Mouse (Mus musculus) urinary bladder, adult 18-20 months (tissue): ENCODE data around the gene Krtap10-10.
"Not testable (repeated sequence)": the region's sequence is repeated elsewhere in the genome, so short reads cannot be mapped to it uniquely, and the experiment has no call there.

ENCODE experiments used
- DNase-seq, 2 experiments: peaks; one replicate each; pipeline ENCODE4 v3.0.0; 2022; ENCODE audit warnings: low spot score in 2 of 2, mixed read lengths in 2 of 2

Gene Krtap10-10

GRCm38 (mm10) chr10:77835647-77836046 lies at the start of gene Krtap10-10:
Gene Krtap10-10 (plus strand): TSS chr10:77835947.
- DNase-seq = no peak

DNA sequence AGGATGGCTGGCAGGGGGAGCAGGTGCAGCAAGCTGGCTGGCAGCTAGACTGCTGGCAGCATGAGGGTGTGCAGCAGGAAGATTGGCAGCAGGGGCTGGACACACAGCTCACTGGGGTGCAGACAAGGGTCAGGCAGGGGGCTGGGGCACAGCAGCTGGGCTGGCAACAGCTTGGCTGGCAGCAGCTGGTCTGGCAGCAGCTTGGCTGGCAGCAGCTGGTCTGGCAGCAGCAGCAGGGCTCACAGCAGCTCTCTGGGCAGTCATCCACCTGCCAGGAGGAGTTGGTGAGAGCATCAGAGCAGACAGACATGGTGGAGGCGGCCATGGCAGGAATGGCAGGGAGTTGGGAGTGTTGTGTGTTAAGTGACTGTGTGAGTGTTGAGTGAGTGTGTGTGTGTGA lies 47.9 kb upstream of the Krtap10-10 start, which contains the start of gene Gm7137:
Gene Gm7137, minus strand, starts transcription at position 325 of the 400 bp plus-strand sequence.
- DNase-seq = not testable (repeated sequence)

DNA sequence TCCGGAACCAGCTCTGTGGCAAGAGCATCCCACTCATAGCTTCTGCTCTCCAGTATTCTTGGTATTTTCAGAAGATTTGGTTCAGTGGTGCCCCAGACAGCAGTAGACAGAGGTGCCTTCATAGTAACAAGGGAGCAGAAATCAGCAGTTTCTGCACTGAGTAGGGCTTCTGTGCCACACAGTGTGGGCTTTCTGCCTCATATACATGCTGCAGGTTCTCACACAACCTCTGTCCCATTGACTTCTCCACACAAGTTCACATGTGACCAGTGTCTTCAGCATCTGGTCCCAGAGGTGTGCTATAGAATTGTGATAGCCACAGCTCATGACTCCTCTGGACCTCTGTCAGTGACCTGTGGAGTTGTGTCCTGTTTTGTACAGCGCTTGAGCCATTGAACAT lies 47.1 kb upstream of the Krtap10-10 start:
- DNase-seq = no peak

DNA sequence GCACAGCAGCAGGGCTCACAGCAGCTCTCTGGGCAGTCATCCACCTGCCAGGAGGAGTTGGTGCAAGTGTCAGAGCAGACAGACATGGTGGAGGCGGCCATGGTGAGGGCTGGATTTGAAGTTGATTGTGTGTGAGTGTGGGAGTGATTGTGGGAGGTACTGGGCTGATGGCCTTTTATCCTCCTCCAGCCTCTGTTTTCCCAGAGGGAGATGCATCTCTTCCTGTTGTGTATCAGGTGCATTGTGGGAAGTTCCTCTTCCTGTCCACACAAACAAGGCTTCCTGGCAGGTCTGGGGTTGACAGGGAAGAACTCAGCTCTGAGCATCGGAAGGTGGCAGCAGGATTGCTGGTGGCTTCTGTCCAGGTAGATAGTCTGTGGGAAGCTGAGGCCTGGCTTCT lies 40.8 kb upstream of the Krtap10-10 start, which contains the start of gene Gm9639:
Gene Gm9639, minus strand, starts transcription at position 101 of the 400 bp plus-strand sequence.
- no peak for DNase-seq

- DNase-seq = no peak
Observed at GRCm38 (mm10) chr10:77797677-77798076, 38.1 kb upstream of the Krtap10-10 start.

DNA sequence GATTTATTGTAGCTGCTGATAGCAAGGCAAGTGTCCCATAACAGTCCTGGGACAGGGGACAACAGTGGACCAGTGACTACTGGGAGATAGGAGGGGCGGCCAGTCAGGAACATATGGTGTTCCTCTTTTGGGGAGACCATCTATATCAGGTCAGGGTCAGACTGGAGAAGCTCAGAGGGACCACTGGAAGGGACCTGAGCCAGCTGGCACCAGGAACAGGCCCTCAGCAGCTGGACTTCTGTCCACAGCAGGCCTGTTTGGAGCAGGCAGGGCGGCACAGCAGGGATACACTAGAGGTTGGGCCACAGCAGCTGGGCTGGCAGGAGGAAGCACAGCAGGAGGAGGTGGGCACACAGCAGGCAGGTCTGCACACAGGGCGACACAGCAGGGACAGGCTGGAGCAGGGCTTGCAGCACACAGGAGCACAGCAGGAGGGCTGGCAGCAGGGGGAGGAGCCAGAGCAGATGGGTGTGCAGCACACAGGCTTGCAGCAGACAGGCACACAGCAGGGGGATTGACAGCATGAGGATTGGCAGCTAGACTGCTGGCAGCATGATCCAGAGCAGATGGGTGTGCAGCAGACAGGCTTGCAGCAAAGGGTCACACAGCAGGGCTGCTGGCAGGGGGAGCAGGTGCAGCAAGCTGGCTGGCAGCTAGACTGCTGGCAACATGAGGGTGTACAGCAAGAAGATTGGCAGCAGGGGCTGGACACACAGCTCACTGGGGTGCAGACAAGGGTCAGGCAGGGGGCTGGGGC lies 37.4 kb upstream of the Krtap10-10 start:
- not testable (repeated sequence) for DNase-seq

DNA sequence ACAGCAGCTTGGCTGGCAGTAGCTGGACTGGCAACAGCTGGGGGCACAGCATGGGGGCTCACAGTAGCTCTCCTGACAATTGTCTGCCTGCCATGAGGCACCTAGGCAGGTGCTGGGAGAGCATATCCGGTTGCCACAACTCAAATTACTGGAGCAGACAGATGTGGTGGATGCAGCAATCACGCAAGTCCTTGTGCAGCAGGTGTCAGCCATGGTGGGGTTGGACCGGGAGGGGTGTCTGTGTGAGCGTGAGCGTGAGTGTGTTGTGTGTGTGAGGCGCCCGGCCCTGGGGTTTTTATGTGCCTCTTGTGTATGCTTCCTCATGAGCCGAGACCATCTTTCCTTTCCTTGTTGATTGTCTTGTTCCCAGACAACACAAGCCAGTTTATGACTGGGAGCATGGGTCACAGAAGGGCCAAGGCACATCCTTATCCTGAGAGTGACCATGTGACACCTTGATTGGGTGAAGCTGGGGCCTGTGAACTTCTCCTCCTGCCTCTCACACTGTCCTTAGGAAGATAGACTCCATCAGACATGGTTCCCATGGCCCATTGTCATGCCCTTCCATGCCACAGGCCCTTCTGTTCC lies 36.7 kb upstream of the Krtap10-10 start, which contains the start of gene Gm19668:
Gene Gm19668, minus strand, starts transcription at position 213 of the 588 bp plus-strand sequence.
- no peak for DNase-seq

- DNase-seq = no peak
Observed at GRCm38 (mm10) chr10:77804095-77804494, 31.7 kb upstream of the Krtap10-10 start.

DNA sequence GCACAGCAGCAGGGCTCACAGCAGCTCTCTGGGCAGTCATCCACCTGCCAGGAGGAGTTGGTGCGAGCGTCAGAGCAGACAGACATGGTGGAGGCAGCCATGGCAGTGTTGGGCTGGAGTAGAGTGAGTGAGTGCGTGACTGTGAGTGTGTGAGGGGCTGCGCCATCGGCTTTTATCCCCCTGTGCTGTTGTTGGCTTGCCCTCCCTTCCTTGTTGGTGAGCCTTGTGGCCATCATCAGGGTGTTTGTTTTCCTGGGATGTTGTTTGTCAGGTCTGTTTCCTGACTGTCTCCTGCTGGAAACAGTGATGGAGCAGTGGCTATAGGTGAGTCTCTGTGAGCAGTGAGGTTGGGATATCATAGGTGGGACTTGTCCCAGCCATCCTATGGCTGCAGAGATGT lies 24.0 kb upstream of the Krtap10-10 start, which contains the start of gene Gm9507:
Gene Gm9507, minus strand, starts transcription at position 101 of the 400 bp plus-strand sequence.
- no peak for DNase-seq

- DNase-seq = no peak
Observed at GRCm38 (mm10) chr10:77814382-77814781, 21.4 kb upstream of the Krtap10-10 start, which contains the start of gene Gm2696. Gene Gm2696 (plus strand): TSS chr10:77814682.

DNA sequence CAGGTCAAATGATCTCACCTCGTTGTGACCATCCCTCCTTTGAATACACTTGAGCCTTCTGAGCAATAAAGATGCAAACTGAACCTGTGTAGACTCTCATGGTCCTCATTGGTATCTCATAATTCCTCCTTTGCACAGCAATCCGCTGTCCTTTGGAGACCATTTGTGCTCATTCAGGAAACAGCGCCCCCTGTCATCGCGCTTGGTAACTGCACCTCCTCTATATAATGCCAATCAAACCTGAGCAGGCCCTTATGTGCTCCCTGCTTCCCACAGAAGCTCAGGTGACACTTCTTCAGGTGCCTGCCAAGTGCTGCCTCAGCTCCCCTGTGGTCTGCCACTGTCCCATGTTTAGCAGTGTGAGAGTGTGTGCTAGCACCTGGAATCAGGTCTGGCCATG lies 20.2 kb upstream of the Krtap10-10 start:
- no peak for DNase-seq

- no peak for DNase-seq
Observed at GRCm38 (mm10) chr10:77818523-77818922, 17.2 kb upstream of the Krtap10-10 start.

DNA sequence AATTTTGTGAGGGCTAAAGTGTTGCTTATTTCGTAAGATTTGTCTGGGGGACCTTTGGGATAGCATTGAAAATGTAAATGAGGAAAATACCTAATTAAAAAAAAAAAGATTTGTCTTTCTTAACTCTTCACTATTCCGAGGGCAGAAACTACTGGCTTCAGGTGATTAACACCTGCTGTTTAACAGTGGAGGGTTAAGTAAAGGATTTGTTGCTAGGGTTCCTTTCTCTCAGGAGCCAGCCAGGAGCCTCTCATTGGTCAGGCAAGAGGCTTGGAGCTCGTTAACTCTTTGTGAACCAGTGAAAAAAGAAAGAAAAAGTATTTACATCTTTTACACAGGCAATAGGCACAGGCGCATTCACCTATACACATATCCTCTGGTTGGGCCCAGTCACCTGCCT lies 16.5 kb upstream of the Krtap10-10 start:
- no peak for DNase-seq

DNA sequence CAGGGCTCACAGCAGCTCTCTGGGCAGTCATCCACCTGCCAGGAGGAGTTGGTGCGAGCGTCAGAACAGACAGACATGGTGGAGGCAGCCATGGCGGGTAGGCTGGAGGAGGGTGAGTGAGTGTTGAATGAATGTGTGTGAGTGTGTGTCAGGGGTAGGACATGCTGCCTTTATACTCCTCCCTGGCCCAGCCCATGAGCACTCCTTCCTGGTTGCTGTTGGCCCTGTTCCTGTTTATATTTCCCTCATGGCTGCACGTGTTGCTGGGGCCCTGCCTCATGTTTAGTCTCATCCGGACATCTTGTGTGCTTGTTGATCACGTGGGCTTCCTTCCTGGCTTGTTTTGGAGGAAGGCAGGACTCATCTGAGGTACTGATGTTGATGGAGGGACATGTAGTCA lies 8.8 kb upstream of the Krtap10-10 start, which contains the start of gene Krtap10-4:
Gene Krtap10-4, minus strand, starts transcription at position 145 of the 400 bp plus-strand sequence.
- DNase-seq = no peak

- no peak for DNase-seq
Observed at GRCm38 (mm10) chr10:77839006-77839405, 3.3 kb downstream of the Krtap10-10 start.

GRCm38 (mm10) chr10:77846503-77846902 lies 10.8 kb downstream of the Krtap10-10 start, which contains the start of gene Gm36176:
Gene Gm36176 (plus strand): TSS chr10:77846803.
- no peak for DNase-seq

DNA sequence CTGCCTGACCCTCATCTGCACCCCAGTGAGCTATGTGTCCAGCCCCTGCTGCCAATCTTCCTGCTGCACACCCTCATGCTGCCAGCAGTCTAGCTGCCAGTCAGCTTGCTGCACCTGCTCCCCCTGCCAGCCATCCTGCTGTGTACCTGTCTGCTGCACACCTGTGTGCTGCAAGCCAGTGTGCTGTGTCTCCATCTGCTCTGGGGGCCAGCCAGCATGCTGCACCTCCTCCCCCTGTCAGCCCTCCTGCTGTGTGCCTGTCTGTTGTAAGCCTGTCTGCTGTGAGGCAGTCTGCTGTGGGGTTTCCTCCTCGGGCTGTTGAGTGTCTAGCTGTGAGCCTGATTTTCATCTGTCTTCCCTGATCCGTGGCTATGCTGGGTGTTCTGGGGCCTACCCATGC lies 11.2 kb downstream of the Krtap10-10 start:
- DNase-seq = no peak

GRCm38 (mm10) chr10:77847538-77847937 lies 11.8 kb downstream of the Krtap10-10 start:
- no peak for DNase-seq

GRCm38 (mm10) chr10:77852559-77852958 lies 16.8 kb downstream of the Krtap10-10 start, which contains the start of gene Gm10318:
Gene Gm10318 (plus strand): TSS chr10:77852859.
- no peak for DNase-seq

DNA sequence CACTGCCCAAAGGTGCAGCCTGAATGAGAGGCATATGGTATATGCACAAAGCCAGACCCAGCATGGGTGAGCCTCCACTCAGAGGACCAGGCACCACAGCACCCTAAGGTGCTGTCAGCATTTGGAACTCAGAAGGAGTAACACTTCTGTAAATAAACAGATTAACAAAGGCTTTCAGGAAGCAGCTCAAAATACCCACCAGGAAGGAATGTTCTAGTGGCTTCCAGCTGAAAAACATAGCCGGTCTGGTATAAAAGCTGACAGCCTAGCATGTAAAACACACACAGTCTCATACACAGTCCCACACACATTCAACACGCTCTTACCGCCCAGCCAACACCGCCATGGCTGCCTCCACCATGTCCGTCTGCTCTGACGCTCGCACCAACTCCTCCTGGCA lies 25.9 kb downstream of the Krtap10-10 start, which contains the start of gene Gm3285:
Gene Gm3285, plus strand, starts transcription at position 301 of the 400 bp plus-strand sequence.
- no peak for DNase-seq

DNA sequence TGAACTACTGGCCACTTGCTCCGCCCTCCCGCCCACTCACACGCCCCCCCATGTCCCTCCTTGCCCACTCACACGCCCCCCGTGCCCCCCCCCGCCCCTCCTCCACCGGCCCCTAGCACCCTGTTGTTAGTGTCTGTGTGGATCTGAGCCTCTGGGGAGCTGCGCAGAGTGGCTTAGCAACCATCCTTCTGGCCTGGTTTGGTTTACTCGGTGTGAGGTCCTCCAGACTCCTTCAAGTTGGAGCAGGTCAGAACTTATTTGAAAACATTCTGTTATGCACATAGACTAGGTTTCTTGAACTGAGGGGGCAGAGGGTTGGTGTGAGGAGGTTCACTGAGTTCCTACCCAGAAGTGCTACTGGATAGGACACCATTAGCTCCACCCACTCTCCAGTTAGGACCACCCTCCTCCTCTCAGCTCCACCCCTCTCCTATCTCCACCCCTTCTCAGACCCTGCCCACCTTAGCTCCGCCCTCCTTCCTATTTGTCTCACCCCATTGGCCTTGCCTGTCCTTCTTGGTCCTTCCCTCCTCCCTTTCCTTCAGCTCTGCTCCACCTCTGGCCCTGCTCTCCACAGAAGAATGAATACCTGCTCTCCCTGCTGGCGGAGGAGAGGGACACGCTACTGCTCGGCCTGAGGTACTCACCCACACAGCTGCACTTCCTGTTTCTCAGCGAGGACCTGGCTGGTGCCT lies 28.5 kb downstream of the Krtap10-10 start:
- DNase-seq = peak; percentile 79 to 84

GRCm38 (mm10) chr10:77864762-77865143 lies 29.0 kb downstream of the Krtap10-10 start:
- DNase-seq = no peak
